Mouse (Mus musculus) cerebellum, adult 9-10 months (tissue): Measurements from ENCODE around the gene Mt4.
"Not testable (repeated sequence)": the region's sequence is repeated elsewhere in the genome, so short reads cannot be mapped to it uniquely, and the experiment has no call there.

Experiments used
- DNase-seq: peaks from one replicate; pipeline ENCODE4 v3.0.0; 2022

Mt4 gene

GRCm38 (mm10) chr8:94136192-94136591, 805 bp upstream of the Mt4 start:
- no peak for DNase-seq

- no peak for DNase-seq
Observed at GRCm38 (mm10) chr8:94140266-94140795, 3.3 kb downstream of the Mt4 start.

- no peak for DNase-seq
Observed at GRCm38 (mm10) chr8:94148236-94148635, 11.2 kb downstream of the Mt4 start.

- DNase-seq, result no peak
Observed at GRCm38 (mm10) chr8:94150925-94151324, 13.9 kb downstream of the Mt4 start.

DNA sequence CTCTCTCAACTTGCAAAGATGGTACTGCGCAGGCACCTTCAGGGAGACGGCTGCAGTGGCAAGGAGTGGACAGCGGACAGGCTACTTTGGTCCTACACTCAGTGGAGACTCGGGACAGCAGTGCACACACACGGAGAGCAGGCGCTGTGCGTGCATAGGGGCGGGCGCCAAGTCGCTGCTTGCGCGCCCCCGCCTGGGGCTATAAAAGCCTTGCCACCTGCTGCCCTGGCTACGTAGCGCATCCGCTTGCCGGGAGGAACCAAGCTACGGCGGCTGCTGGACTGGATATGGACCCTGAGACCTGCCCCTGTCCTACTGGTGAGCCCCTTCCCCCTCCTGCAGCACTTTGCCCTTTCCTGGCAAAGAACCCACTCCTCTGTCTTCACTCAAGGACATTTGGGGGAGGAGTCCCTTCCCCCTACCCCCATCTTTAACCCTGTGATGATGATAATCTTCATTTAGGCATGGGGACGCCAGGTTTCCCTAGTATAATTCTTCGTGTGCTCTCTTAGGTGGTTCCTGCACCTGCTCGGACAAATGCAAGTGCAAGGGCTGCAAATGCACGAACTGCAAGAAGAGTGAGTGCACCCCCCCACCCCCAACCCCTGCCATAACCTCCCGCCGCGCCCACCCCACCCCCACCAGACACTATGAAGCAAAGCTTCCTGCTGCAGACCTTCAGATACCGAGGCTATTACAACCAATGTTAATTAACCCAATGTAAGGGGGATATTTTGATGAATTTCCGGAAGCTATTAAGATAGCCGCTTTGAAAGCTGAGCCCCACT, 15.7 kb downstream of the Mt4 start, which contains the start of gene Mt3:
Gene Mt3 (plus strand): TSS at position 95 of the 788 bp plus-strand sequence.
- peak; percentile 87 for DNase-seq

- peak; percentile 56 for DNase-seq
Observed at GRCm38 (mm10) chr8:94153451-94153850, 16.5 kb downstream of the Mt4 start.

GRCm38 (mm10) chr8:94154537-94154936, 17.5 kb downstream of the Mt4 start:
- DNase-seq, result no peak

- no peak for DNase-seq
Observed at GRCm38 (mm10) chr8:94156092-94156491, 19.1 kb downstream of the Mt4 start.

- not testable (repeated sequence) for DNase-seq
Observed at GRCm38 (mm10) chr8:94165772-94166171, 28.8 kb downstream of the Mt4 start.

GRCm38 (mm10) chr8:94167244-94167643, 30.2 kb downstream of the Mt4 start:
- DNase-seq, result peak; percentile 92

- no peak for DNase-seq
Observed at GRCm38 (mm10) chr8:94169547-94169946, 32.5 kb downstream of the Mt4 start.

GRCm38 (mm10) chr8:94171321-94171755, 34.3 kb downstream of the Mt4 start:
- DNase-seq, result no peak

- no peak for DNase-seq
Observed at GRCm38 (mm10) chr8:94172075-94172808, 35.2 kb downstream of the Mt4 start, which contains the start of gene Mt2. Gene Mt2 (plus strand): TSS chr8:94172664.

- DNase-seq, result no peak
Observed at GRCm38 (mm10) chr8:94172809-94173732, 36.1 kb downstream of the Mt4 start.

DNA sequence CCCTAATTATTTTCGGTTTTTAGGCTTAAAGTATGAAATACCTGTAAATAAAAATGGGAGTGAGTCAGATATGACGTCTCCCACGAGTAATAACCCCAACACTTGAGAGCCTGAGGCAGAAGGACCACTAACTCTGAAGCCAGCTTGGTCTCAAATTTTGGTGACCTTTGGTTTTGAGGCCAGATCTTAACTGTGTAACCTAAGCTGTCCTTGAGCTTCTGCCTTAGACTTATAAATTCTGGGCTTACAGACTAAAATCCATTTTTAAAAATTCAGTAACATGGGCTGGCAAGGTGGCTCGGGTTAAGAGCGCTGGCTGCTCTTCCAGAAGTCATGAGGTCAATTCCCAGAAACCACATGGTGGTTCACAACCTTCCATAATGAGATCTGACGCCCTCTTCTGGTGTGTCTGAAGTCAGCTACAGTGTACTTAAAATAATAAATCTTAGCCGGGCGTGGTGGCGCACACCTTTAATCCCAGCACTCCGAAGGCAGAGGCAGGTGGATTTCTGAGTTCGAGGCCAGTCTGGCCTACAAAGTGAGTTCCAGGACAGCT, 36.9 kb downstream of the Mt4 start:
- no peak for DNase-seq

DNA sequence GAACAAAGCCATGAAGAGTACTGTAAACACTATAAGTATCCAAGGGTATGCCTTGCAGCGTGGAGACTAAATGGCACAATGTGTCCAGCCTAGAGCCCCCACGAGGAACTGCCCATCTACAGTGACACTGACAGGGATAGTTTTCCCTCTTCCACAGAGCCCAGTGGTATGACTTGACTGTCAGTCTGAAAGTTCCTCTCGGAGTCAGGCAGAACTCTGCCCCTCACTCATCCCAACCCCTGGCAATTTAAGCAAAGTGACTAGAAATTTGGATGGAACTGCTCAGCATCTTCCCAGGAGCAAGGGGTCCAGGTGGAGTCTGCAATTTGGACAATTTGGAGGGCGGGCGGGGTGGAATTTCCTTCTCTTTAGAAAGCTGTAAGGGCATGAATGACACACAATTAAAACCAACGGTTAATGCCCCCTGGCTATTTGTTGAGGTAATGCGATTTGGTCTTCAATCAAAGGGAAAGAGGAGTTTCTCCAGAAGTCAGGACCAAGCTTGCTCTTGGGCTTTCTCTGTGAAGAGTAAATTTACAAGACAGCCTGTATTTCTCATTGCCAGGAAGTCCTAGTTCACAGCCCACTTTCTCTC, 37.7 kb downstream of the Mt4 start:
- no peak for DNase-seq

DNA sequence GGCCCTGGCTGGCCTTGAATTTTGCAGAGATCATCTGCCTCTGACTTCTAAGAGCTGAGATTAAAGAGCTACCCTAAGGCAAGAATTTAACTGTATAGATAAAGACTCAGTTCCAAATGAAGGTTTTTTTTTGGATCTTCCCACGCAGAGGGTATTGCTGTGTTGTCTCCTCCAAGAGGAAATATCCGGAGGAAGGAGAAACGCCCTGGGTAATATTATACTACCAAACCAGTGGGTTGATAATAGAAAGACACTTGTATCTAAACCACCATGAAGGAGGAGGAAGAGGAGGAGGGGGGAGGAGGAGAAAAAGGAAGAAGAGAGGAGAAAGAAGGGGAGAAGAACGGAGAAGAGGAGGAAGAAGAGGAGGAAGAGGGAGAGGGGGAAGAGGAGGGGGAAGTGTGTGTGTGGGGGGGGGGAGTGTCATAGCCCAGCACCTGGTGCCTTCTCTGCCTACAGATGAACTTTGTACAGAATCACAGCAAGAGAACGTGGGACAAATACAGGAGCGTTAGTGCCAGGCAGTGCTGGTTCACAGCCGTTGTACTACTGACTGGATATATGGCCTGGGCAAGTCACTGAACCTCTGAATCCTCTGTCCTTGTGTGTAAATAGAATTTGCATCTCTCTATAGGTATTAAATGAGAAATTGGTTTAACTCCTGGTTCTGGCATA, 40.9 kb downstream of the Mt4 start:
- DNase-seq, result no peak

DNA sequence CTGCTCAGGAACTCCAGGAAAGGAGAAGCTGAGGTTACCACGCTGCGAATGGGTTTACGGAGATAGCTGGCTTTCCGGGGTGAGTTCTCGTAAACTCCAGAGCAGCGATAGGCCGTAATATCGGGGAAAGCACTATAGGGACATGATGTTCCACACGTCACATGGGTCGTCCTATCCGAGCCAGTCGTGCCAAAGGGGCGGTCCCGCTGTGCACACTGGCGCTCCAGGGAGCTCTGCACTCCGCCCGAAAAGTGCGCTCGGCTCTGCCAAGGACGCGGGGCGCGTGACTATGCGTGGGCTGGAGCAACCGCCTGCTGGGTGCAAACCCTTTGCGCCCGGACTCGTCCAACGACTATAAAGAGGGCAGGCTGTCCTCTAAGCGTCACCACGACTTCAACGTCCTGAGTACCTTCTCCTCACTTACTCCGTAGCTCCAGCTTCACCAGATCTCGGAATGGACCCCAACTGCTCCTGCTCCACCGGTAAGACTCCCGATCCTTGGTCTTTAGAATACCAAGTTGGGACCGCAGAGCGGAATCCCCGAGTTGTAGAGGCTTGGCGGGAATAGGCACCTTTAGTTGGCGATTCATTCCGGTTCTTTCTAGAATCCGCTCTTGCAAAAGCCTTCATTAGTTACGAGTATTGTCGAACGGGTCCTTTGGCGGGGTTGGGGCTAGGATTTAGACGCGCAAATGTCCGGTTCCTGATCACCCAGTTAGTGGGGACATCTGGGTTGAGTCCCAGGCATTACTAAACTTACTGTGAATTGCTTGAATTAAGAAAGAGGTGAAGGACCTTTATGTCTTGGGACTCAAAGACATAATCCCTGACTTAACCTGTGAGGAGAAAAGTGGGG, 42.1 kb downstream of the Mt4 start, which contains the start of gene Mt1:
Gene Mt1 (plus strand): TSS at position 226 of the 856 bp plus-strand sequence.
- peak; percentile 75 for DNase-seq

- DNase-seq, result no peak
Observed at GRCm38 (mm10) chr8:94179713-94180560, 42.9 kb downstream of the Mt4 start.
